Mouse (Mus musculus) embryo, embryonic 10 days (tissue): ENCODE measurements at regions not wholly inside any gene's neighbourhood (a gene's known extent, or its start where the extent isn't known, plus 50 kb on each side); places are given as distances from the start of the nearest gene placed in this dataset.

ENCODE experiments used
- DNase-seq: peaks from one replicate; pipeline ENCODE4 v3.0.0-alpha.2; 2015; ENCODE audit warnings: low spot score

DNA sequence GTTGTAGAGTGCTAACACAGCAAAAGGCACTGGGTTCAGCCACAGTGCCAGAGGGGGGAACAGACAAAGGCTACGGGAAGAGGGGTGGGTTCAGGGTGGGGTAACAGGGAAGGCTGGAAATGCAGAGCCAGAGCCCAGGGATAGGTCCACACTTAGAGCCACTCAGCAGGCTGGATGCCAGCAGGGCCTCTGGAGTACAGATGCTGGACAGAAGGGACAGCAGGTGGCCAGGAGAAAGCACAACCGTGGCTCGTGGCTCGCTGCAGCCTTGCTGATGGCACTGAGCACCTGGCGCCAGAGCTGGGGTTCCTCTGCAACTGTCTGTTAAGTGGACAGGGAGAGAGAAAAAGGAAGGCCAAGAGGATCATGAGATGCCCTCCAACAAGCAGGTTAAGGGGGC lies 174.2 kb downstream of the Mroh4 start:
- DNase-seq: no peak

GRCm38 (mm10) chr15:74459345-74459975 lies 176.7 kb downstream of the Mroh4 start:
- no peak for DNase-seq

GRCm38 (mm10) chr15:74458940-74459339 lies 177.2 kb downstream of the Mroh4 start:
- no peak for DNase-seq

- DNase-seq: no peak
These were observed 178.2 kb downstream of the Mroh4 start for GRCm38 (mm10) chr15:74457965-74458364.

- no peak for DNase-seq
These were observed 179.5 kb downstream of the Mroh4 start for GRCm38 (mm10) chr15:74456675-74457040.

DNA sequence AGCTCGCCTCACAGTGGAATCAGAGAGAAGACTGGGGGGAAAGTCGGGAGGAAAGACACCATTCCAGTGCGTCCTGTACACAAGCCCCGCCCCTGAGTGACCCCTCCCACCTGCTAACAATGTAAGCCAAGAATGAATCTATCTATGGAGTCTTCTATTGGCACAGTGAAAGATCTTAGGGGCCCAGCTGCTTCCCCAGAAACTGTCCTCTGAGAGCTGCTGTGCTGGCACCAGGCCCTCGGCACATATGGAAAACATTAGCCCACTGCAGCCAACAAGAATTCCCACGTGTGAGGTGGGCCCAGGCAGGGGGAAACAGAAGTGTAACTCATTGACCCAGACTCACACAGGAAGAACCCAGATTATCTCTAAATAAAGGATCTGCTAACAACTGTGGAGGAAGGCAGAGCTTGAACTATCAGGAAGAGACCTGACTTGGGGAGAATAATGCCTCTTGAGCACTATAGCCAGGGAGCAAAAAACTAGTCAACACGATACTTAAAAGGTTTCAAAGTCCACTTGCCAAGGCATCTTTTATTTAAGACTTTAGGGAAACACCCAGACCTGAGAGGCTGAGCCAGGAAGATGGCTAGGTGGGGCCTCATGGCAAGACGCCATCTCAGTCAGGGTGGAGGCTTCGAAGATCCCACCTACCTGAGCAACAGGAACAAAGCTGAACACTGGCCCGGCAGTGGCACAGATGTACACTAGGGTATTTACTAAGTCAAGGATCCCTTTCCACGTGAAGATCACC lies 180.1 kb downstream of the Mroh4 start:
- DNase-seq: peak; percentile 62

GRCm38 (mm10) chr15:74454543-74454942 lies 181.6 kb downstream of the Mroh4 start:
- DNase-seq: no peak

DNA sequence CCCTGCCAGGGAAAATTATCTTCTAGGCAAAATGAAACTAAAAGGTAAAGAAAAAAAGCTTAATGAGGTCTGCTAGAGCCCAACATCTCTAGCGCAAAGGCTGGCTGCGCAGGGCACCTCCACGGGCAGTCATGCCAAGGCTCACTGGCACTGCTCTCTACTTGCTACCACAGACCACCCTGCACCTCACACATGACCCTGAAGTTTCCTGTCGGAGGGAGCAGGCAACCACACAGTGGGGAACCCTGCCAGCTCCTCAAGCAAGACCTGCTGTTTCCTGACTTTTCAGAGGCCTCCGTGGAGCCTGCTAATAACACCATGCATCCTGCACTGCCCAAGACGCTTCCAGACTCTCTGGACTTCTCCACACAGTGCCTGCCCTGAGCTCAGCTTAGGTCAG lies 182.3 kb downstream of the Mroh4 start:
- no peak for DNase-seq

DNA sequence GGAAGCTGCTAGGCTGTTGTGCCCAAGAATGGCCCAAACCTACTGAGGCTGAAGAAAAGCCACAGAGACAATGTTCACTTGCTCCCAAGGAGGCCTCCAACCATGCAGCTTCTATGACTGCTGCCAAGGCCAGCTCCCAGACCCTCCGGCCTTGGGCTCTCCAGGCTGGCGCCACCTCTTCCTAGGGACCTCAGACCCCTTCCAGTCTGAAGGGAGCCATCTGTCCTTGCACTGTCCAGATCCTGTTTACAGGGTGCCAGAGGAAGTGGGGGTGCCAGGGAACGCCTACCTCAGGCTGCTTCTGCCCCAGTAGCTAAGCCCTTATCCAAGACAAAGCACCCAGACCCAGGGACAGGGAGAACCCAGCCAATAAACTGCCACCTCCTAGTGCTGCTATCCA lies 183.7 kb downstream of the Mroh4 start:
- no peak for DNase-seq

GRCm38 (mm10) chr15:74441889-74442288 lies 194.3 kb downstream of the Mroh4 start:
- no peak for DNase-seq

GRCm38 (mm10) chr15:74426989-74427388 lies 209.2 kb downstream of the Mroh4 start:
- DNase-seq: no peak

- DNase-seq: no peak
These were observed 213.2 kb downstream of the Mroh4 start for GRCm38 (mm10) chr15:74423001-74423400.

DNA sequence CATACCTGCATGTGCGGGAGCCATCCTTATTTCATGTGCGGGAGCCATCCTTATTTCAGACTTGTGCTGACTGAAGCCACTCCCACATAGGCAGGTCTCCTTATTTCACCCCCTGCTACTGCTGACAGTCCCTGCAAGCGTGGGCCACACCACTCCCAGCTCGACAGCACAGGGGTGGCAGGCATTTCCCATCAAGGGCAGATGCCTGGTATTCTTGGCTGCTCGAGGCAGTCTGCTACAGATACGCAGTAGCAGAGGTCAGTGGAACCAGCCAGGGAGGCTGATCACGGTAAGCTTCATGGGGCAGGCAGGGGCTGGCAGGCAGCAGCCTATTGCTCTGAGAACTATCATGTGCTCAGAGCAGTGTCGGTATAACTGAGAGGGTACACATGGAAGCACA lies 215.6 kb downstream of the Mroh4 start:
- no peak for DNase-seq

- no peak for DNase-seq
These were observed 217.5 kb downstream of the Mroh4 start for GRCm38 (mm10) chr15:74418635-74419034.

DNA sequence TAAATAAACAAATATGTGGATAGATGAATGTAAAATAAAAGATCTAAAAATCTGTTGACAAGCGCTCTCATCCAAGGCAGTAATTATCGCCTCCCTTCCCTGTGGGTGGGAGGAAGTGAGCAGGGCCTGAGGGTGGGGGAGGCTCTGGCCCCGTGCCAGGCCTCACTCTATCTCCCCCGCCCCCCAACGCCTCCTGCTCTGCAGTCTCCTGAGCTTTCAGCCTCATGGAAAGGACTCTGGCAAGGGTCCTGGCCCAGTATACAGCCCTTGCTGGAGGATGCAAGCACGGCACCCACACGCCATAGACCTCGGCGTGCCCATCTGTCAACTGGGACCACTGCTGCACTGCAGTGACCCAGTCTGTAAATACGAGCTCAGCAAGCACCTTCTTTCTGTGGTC lies 222.9 kb downstream of the Mroh4 start:
- no peak for DNase-seq

DNA sequence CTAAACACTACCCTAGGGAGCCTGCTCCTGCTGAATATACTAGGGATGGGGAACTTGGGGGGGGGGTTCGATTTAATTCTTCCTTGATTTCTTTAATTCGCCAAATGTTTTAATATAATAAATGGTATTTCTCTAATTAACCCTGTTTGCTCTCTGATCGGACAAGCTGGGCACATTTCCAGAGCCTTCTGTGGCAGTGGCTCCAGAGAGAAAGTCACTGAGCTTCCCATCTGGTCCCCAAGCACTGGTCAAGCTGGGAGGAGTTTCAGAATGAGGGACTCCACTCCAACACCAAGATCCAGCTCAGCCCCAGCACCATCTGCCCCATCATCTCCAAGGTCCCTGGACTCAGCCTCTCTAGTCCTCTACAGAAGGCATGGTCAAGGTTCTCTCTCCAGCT lies 223.9 kb downstream of the Mroh4 start:
- DNase-seq: no peak

GRCm38 (mm10) chr15:74411097-74411496 lies 225.1 kb downstream of the Mroh4 start:
- peak; percentile 41 for DNase-seq

GRCm38 (mm10) chr15:74404866-74405265 lies 231.3 kb downstream of the Mroh4 start:
- no peak for DNase-seq

DNA sequence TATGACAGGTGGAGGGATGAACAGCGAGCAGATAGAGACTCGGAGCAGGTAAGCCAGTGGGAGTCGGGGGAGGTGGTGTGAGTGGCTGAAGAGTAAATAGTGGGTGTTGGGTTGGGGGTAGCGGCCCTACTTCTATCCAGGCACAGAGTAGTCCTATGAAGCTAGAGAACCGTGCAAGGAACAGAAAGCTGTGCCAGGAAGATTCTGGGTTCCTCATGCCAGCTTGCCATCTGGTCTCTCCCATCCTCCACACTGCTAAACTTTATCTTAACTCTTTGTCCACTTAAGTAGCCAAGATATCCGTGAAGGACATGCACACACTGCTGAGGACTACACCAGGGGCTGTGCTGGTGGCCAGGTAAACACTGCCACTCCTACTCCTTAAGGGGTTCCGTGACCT lies 234.9 kb downstream of the Mroh4 start:
- no peak for DNase-seq

- DNase-seq: no peak
These were observed 240.1 kb downstream of the Mroh4 start for GRCm38 (mm10) chr15:74396029-74396428.

DNA sequence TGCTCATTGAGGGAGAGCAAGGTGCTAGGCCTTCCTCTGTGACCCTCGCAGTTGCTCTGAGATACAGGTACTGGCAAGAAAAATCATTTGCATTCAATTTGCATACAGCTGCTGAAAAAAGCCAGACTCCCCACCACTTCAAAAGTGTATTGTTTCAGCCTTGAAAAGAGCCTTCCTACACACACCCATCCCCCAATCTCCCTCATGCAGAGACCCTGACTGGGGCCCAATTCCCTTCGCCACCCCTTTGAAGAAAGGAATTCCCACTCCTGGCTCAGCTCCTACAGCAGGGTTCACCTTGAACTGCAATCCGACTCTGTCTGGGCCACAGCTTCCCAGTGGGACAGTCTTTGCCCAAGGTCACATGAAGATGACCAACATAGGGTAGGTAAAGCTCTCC lies 248.6 kb downstream of the Mroh4 start:
- no peak for DNase-seq

DNA sequence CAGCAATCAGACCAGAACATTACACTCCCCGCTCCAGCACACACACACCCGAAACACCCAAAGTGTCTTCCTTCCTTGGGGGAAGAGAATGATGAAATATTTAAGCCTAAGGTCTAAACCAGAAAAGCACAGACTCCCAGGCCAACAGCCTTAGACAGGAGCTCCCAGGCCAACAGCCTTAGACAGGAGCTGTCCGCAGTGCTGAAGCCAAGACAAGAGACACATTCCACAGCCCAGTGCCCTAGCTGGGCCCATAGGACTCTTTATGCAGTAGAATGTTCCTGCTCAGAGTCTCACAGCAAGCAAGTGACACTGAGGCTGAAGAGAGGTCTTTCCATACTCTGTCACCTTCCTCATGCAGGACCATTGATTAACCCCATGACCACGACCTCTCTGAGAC lies 253.6 kb downstream of the Mroh4 start:
- DNase-seq: peak; percentile 88

DNA sequence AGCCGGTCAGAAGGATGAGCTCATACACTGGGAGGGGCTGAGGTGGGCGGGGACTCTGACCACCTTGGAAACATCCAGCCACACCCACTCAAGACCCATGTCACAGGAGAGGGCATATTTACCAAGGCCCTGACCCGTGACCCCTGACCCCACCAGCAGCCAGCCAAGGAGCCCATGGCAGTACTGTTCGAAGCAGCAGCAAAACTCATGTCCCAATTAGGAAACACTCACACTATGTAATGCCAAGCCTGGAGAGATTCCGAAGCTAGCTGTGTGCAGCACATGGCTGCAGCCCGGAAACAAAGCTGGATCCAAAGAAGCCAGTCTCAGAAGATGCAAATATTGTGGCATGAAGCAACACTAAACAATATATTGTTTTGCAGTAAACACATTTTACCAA lies 256.8 kb downstream of the Mroh4 start:
- DNase-seq: no peak

- DNase-seq: no peak
These were observed 266.7 kb downstream of the Mroh4 start for GRCm38 (mm10) chr15:74369461-74369860.
